Mouse (Mus musculus) kidney, embryonic 15.5 days (tissue): ENCODE measurements around the gene Gm28042. TPM values are rescaled to one million over a fixed set of nuclear protein-coding genes. Genes with fewer than 3 reads are reported as not detected.

ENCODE experiments used
- ATAC-seq: fragments of 200-750 bp; cut with Nextera tagmentation; replicated peaks from 2 replicates; pipeline ENCODE4 v1.8.0; 2017; ENCODE audit warnings: moderate TSS enrichment; ENCODE audit not compliant: low FRiP score
- H3K27ac ChIP-seq: fragments of 300-500 bp; sonication (generic); 2 replicates; pipeline ENCODE4 v1.5.1; 2015; ENCODE audit warnings: mild to moderate bottlenecking, inconsistent platforms
- H3K27me3 ChIP-seq: fragments of 300-500 bp; sonication (generic); 2 replicates; pipeline ENCODE4 v1.6.1; 2015; ENCODE audit warnings: inconsistent platforms
- H3K36me3 ChIP-seq: fragments of 300-500 bp; sonication (generic); 2 replicates; pipeline ENCODE4 v1.6.1; 2015; ENCODE audit warnings: inconsistent platforms
- H3K4me1 ChIP-seq: fragments of 300-500 bp; sonication (generic); 2 replicates; pipeline ENCODE4 v1.6.1; 2015; ENCODE audit warnings: inconsistent platforms
- H3K4me2 ChIP-seq: fragments of 300-500 bp; sonication (generic); 2 replicates; pipeline ENCODE4 v1.6.1; 2015; ENCODE audit warnings: moderate library complexity, mild to moderate bottlenecking, inconsistent platforms
- H3K4me3 ChIP-seq: fragments of 300-500 bp; sonication (generic); replicated peaks from 2 replicates; pipeline ENCODE4 v1.5.1; 2015; ENCODE audit warnings: mild to moderate bottlenecking, inconsistent platforms
- H3K9ac ChIP-seq: fragments of 300-500 bp; sonication (generic); 2 replicates; pipeline ENCODE4 v1.6.1; 2015; ENCODE audit warnings: mild to moderate bottlenecking, inconsistent platforms
- H3K9me3 ChIP-seq: fragments of 300-500 bp; sonication (generic); replicated peaks from 2 replicates; pipeline ENCODE4 v1.6.1; 2016; ENCODE audit warnings: inconsistent platforms
- WGBS: fragments of 180-500 bp; shearing (Covaris S2); methylation state at CpG from one replicate; pipeline ENCODE4 v1.1.7; 2015; ENCODE audit warnings: mixed read lengths; 5-methylcytosine and 5-hydroxymethylcytosine counted together
- polyA plus RNA-seq: library from polyadenylated mRNA; unstranded; fragments of >200 nt; fragmentation: Nextera tagmentation; extraction: Ambion mirVana; gene quantifications from 2 replicates; pipeline ENCODE4 v1.2.1, GENCODE M21; 2015

Gene Gm28042
- polyA plus RNA-seq, 1 experiment from 2014 or later: 3.3 TPM

DNA sequence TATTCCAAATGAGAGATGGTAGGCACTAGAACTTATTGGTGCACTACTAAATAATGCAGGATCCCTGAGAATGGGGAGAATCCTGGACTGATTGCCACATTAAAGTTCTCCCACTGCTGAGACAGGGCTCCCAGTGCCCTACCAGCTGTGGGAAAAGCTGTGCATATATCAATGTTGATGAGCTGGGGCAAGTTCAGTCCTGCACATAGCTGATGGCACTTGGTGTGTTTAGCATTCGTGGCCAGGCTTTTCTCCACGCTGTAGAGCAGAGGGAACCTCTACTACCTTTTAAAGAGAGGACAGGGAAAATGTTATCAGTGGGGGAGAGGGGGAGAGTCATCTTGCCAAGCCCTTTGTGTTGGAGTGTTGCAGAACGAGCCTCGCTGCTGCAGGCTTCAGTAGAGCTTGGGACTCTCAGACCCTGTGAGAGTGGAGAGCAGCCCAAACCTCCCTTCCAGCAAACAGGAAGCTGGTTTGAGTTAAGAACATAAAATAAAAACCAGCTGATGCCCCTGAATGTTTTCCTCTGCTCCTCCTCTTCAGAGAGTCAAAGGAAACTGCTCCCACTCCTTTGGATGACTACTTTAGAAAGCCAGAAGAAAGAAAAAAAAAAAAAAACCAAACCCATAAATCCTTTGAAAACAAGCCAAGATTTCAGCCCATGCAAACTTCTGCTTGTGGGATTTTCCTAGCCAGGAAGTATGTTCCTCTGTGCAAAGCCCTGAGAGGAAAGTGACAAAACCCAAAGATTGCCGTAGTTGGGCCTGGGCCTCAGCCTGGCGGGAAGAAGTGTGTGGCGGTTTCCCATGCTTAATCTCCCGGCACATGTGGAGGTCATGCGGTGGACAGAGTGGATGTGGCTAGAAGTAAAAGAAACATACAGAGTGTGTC, 31.7 kb upstream of the Gm28042 start:
- Histone ChIP-seq H3K9ac (no peak overlapping the region), H3K4me2 (peak overlapping the region; percentile 30; the same call in 1 of the 2 replicates), H3K4me1 (peaks cover 38% of the 10 kb centered on the region), H3K4me3 (no peak overlapping the region), H3K36me3 (peaks cover 5% of the 10 kb centered on the region; the same call in 1 of the 2 replicates), H3K27me3 (no peaks in the 10 kb centered on the region), H3K27ac (peak overlapping the region; percentile 96), H3K9me3 (no peaks in the 10 kb centered on the region)
- 35% methylated on average over 9 of the region's 9 CpGs for WGBS
- ATAC-seq: peak; percentile 52

DNA sequence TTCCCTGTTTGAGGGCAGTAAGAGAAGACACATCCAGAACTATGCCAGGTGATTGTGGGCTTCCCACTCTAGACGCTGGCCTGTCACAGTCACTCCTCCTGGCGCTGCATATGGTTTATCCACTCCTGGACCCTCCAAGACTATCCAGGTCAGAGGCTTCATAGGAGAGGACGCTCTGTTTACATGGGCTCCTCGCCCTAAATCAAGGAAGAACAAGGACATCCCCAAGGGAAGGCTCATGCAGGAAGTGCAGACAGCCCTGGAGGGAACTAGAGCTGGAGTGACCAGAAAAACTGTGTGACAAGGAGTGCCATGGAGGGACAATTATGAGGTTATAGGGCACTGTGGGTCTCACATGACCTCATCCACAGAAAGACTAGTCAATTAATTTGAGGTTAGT, 29.9 kb upstream of the Gm28042 start:
- 76% methylated on average over 4 of the region's 4 CpGs for WGBS
- Histone ChIP-seq H3K27ac (0 out of 2 replicates have a peak overlapping the region, but pooled peaks have one; percentile 96), H3K4me1 (peaks cover 51% of the 10 kb centered on the region), H3K4me3 (no peak overlapping the region), H3K4me2 (no peak overlapping the region), H3K9me3 (no peaks in the 10 kb centered on the region), H3K9ac (no peak overlapping the region), H3K36me3 (peaks cover 9% of the 10 kb centered on the region; the same call in 1 of the 2 replicates), H3K27me3 (no peaks in the 10 kb centered on the region)
- ATAC-seq: no peak

DNA sequence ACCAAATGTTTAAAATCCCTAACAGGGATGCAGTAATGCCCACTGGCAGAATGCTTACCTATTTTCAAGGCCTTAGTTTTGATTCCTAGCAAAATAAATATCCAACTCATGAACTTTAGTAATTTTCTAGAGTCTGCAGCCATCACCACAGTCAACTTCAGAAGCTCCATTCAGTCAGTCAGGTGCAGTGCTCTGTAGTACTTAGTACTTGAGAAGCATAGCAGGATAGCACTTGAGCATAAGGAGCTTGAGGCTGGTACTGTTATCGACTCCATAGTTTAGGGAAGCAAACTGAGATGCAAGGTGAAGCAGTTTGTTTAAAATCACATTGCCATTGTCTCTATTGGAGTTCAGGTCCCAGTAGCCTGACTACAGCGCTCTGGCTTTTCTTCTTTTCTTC, 27.6 kb upstream of the Gm28042 start:
- Histone ChIP-seq H3K9ac (no peak overlapping the region), H3K4me1 (peaks cover 44% of the 10 kb centered on the region), H3K36me3 (peaks cover 13% of the 10 kb centered on the region), H3K4me3 (no peak overlapping the region), H3K27me3 (no peaks in the 10 kb centered on the region), H3K9me3 (no peaks in the 10 kb centered on the region), H3K4me2 (no peak overlapping the region), H3K27ac (no peak overlapping the region)
- no peak for ATAC-seq
- 95% methylated on average over 2 of the region's 2 CpGs for WGBS

DNA sequence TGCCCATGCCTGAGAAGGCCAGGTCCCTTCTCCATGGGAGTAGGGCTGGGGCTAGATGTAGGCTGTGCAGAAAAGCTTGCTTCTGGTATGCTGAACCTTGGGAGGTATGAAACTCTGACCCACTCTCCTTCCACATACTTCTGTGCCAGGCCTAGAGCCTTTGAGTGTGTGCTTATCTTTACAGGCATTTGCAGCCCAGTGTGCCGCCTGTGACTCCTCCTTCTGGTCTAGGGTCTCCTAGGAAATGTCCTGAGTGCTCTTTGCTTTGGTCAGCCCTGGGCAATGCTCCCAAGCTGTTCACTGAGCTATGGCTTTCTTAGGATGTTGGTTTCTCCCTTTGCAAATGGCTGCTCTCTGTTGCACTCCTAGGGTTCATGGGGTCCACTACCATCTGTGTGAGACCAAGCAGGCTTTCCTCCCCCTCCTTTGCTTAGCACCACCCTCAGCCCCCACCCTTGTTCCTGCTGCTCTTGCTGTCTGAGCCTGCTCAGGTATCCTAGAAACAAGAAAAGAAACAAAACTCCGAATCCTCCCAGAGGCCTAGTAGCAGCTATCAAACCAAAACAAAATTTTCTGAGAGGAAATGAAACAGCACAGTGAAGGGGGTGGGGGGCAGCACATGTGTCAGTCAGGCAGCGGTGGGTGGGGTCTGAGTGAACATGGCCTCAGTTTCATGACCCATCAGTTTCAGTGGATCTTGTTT, 26.3 kb upstream of the Gm28042 start:
- no peak overlapping the region for H3K9ac ChIP-seq

DNA sequence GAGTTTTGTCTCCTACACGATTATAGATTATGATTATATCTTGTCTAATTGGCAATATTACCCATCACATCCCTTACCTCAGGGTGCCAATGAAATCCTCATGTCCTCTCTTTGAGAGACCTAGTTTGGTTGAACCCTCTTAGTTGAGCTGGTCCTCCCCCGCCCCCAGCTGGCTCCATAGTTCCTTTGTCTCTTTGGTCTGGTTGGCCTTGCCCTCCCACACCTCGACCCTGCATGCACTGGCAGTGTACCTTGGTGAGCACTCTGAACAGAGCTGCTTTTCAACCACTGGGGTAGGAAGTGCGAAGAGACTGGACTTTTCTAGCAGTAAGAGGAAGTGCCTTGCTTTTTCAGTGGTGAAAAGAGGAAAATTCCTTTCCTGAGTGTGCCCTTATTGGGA, 25.3 kb upstream of the Gm28042 start:
- no peak for ATAC-seq
- H3K9ac ChIP-seq: no peak overlapping the region
- H3K4me2 ChIP-seq: no peak overlapping the region
- no peak overlapping the region for H3K4me3 ChIP-seq
- H3K27ac ChIP-seq: 0 out of 2 replicates have a peak overlapping the region, but pooled peaks have one; percentile 9
- WGBS: 68% methylated on average over 4 of the region's 4 CpGs
- H3K9me3 ChIP-seq: no peaks in the 10 kb centered on the region
- H3K4me1 ChIP-seq: peaks cover 26% of the 10 kb centered on the region
- no peaks in the 10 kb centered on the region for H3K27me3 ChIP-seq
- peaks cover 15% of the 10 kb centered on the region for H3K36me3 ChIP-seq

More for the DNA sequence above, 26.3 kb upstream of the Gm28042 start:
- peaks cover 15% of the 10 kb centered on the region for H3K36me3 ChIP-seq
- H3K27me3 ChIP-seq: no peaks in the 10 kb centered on the region
- ATAC-seq: 0 out of 2 replicates have a peak, but pooled peaks have one; percentile 46
- 50% methylated on average over 3 of the region's 3 CpGs for WGBS
- H3K4me3 ChIP-seq: no peak overlapping the region
- H3K4me2 ChIP-seq: no peak overlapping the region
- peaks cover 32% of the 10 kb centered on the region for H3K4me1 ChIP-seq
- H3K27ac ChIP-seq: peak overlapping the region; percentile 46
- no peaks in the 10 kb centered on the region for H3K9me3 ChIP-seq

DNA sequence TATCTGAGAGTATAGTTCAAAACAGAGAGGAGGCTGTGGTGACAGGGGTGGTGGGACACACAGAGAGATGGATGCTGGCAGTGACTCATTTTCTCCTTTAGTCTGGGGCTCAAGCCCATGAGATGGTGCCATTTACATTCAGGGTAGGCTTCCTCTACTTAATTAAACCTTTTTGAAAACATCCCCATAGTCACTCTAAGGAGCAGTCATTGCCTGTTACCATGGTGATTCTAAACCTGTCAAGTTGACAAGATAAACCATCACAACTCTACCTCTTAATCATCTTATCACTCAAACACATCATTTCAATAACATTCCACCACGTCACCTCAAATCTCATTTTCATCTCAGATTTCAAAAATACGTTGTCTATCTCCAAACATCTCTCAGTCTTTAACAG, 23.3 kb upstream of the Gm28042 start:
- Histone ChIP-seq H3K27me3 (no peaks in the 10 kb centered on the region), H3K36me3 (peaks cover 12% of the 10 kb centered on the region), H3K4me1 (peaks cover 21% of the 10 kb centered on the region), H3K4me2 (no peak overlapping the region), H3K4me3 (no peak overlapping the region), H3K9ac (no peak overlapping the region), H3K27ac (no peak overlapping the region), H3K9me3 (no peaks in the 10 kb centered on the region)
- no peak for ATAC-seq
- 91% methylated on average over 2 of the region's 2 CpGs for WGBS

DNA sequence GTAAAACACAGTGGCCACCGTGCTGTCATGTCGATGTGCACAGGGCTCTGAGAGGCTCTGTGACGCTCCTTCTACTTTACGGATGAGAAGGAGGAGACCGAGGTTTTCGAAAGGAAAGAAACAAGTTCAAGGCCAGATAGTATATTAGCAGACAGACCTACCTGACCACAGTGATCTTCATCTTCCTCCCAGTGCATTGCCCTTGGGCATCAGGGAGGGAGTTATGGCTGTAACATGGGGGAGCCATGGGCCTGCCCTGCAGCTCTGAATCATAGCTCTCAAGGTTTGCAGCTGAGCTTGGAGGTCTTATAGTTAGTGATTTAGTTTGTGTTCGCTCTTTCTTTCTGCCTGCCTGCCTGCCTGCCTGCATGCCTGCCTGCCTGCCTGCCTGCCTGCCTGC, 20.6 kb upstream of the Gm28042 start:
- ATAC-seq: no peak
- WGBS: 96% methylated on average over 7 of the region's 7 CpGs
- Histone ChIP-seq H3K4me1 (peaks cover 11% of the 10 kb centered on the region; the same call in 1 of the 2 replicates), H3K36me3 (peaks cover 5% of the 10 kb centered on the region; the same call in 1 of the 2 replicates), H3K27ac (no peak overlapping the region), H3K9ac (no peak overlapping the region), H3K4me3 (no peak overlapping the region), H3K9me3 (no peaks in the 10 kb centered on the region), H3K4me2 (no peak overlapping the region), H3K27me3 (no peaks in the 10 kb centered on the region)

DNA sequence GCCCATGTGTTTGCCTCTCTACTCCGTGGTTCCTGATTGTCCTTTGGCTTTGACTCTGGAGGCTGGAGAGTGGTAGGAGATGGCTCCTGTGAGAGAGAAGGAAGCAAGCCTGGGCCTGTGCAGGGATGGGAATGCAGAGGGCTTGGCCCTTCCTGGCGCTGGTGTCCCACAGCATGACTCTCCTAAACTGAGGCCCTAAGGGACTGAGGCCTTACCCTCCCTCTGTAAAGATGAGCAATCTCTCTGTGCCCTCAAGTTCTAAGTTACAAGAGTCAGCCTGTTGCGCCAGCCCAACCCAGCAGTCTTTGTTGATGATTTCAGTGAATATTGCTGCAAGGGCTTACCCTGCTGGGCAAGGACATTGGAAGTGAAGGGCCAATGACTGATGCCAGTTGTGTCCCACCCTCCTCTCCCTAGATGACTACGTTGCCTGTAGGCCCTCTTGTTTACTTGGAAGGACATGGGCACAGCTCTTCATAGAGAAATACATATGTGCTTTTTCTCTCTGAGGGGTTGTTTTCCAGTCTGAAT, 19.5 kb upstream of the Gm28042 start:
- Histone ChIP-seq H3K4me1 (0 out of 2 replicates have a peak, but pooled peaks cover 7% of the 10 kb centered on the region), H3K4me2 (no peak overlapping the region), H3K27me3 (no peaks in the 10 kb centered on the region), H3K9ac (no peak overlapping the region), H3K4me3 (no peak overlapping the region), H3K27ac (no peak overlapping the region), H3K9me3 (no peaks in the 10 kb centered on the region), H3K36me3 (peaks cover 9% of the 10 kb centered on the region; the same call in 1 of the 2 replicates)
- 88% methylated on average over 4 of the region's 4 CpGs for WGBS
- ATAC-seq: no peak

DNA sequence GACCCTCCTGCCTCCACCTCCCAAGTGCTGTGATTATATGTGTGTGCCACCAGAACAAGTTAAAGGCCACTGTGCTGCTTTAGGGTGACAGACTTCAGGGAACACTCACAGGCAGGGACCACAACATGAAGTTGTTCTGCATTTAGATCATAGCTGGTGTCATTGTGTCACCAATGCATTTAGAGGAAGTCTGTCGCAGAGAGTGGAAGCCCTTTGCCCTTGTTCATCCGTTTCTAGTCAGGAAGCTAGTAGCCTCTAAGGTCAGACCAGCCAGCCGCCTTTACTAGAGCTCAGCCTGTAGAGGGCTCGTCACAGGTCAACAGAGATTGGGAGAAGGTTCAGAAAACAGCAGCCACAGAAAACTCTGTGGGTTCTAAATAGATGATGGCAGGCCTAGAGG, 18.6 kb upstream of the Gm28042 start:
- H3K9me3 ChIP-seq: no peaks in the 10 kb centered on the region
- peaks cover 16% of the 10 kb centered on the region; the same call in 1 of the 2 replicates for H3K36me3 ChIP-seq
- no peak overlapping the region for H3K4me3 ChIP-seq
- H3K9ac ChIP-seq: no peak overlapping the region
- H3K4me2 ChIP-seq: no peak overlapping the region
- no peak for ATAC-seq
- WGBS: 22% methylated on average over 4 of the region's 4 CpGs
- no peaks in the 10 kb centered on the region for H3K27me3 ChIP-seq
- H3K4me1 ChIP-seq: 0 out of 2 replicates have a peak, but pooled peaks cover 7% of the 10 kb centered on the region
- H3K27ac ChIP-seq: peak overlapping the region; percentile 14; the same call in 1 of the 2 replicates

DNA sequence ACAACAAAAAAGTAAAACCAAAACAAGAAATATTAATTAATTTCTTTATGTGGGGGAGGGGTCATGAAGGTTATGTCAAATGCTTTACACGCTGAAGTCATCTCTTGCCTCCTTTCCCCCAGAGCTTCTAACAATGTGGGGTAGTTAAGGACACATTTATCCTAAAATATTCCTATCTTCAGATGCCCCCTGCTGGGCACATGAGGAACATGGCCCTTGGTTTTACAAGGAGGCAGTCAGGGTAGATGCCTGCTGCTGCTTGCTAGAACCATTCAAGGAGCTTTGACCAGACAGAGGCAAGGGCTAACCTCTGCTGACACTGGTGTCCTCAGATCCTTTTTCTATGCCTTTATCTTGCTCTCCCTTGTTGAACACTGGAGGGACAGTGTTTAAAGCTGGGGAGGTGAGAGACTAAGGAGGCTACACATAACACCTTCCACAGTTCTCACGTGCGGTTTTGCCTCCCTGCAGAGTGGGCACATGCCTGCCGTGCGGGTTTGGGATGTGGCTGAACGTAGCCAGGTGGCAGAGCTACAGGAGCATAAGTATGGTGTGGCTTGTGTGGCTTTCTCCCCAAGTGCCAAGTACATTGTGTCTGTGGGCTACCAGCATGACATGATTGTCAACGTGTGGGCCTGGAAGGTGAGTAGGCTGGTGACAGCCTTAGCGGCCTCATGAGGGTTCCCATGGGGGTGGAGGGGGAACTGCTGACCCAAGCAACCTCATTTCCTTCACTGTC, 15.7 kb upstream of the Gm28042 start:
- no peak overlapping the region for H3K4me2 ChIP-seq
- no peak overlapping the region for H3K4me3 ChIP-seq
- 0 out of 2 replicates have a peak, but pooled peaks cover 7% of the 10 kb centered on the region for H3K4me1 ChIP-seq
- no peaks in the 10 kb centered on the region for H3K9me3 ChIP-seq
- ATAC-seq: no peak
- WGBS: 80% methylated on average over 8 of the region's 8 CpGs
- peaks cover 34% of the 10 kb centered on the region for H3K36me3 ChIP-seq
- no peak overlapping the region for H3K27ac ChIP-seq
- H3K27me3 ChIP-seq: no peaks in the 10 kb centered on the region
- H3K9ac ChIP-seq: no peak overlapping the region

DNA sequence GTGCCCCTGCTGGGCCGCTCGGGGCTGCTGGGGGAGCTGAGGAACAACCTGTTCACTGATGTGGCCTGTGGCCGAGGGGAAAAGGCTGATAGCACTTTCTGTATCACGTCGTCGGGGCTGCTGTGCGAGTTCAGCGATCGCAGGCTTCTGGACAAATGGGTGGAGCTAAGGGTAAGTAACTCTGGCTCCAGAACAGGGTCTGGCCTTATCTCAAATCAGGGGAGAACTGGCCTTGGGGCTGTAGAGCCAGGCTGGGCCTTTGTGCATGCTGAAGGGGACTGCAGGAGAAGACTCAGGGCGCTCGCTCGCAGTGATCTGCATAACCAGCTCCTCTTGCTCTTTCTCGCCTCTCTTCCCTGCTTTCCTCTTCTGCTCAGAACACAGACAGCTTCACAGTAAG, 14.4 kb upstream of the Gm28042 start:
- H3K4me2 ChIP-seq: no peak overlapping the region
- H3K9ac ChIP-seq: no peak overlapping the region
- no peaks in the 10 kb centered on the region for H3K9me3 ChIP-seq
- peaks cover 47% of the 10 kb centered on the region for H3K36me3 ChIP-seq
- H3K4me3 ChIP-seq: no peak overlapping the region
- H3K27me3 ChIP-seq: no peaks in the 10 kb centered on the region
- H3K4me1 ChIP-seq: 0 out of 2 replicates have a peak, but pooled peaks cover 7% of the 10 kb centered on the region
- H3K27ac ChIP-seq: no peak overlapping the region
- no peak for ATAC-seq
- 85% methylated on average over 13 of the region's 13 CpGs for WGBS
